Mouse (Mus musculus) intestine, postnatal 0 days (tissue): ENCODE results near the gene Ntm. TPM values are rescaled to one million over a fixed set of nuclear protein-coding genes. Genes with fewer than 3 reads are reported as not detected.

Experiments
- ATAC-seq: fragments of 200-750 bp; cut with Nextera tagmentation; 2 replicates; pipeline ENCODE4 v1.8.0; 2017; ENCODE audit warnings: mild to moderate bottlenecking, moderate TSS enrichment, moderate library complexity
- H3K27ac ChIP-seq: fragments of 300-500 bp; sonication (generic); 2 replicates; pipeline ENCODE4 v1.5.1; 2014; ENCODE audit warnings: mild to moderate bottlenecking, low read depth, low read length, moderate library complexity
- H3K27me3 ChIP-seq: fragments of 300-500 bp; sonication (generic); replicated peaks from 2 replicates; pipeline ENCODE4 v1.6.1; 2014; ENCODE audit warnings: low read length, mixed read lengths; ENCODE audit not compliant: control insufficient read depth, insufficient read depth
- H3K36me3 ChIP-seq: fragments of 300-500 bp; sonication (generic); 2 replicates; pipeline ENCODE4 v1.6.1; 2014; ENCODE audit warnings: mild to moderate bottlenecking, moderate library complexity; ENCODE audit not compliant: control insufficient read depth, insufficient read depth
- H3K4me1 ChIP-seq: fragments of 300-500 bp; sonication (generic); replicated peaks from 2 replicates; pipeline ENCODE4 v1.6.1; 2014; ENCODE audit warnings: antibody characterized with exemption, low read length, mixed read lengths; ENCODE audit not compliant: control insufficient read depth, insufficient read depth
- H3K4me2 ChIP-seq: fragments of 300-500 bp; sonication (generic); replicated peaks from 2 replicates; pipeline ENCODE4 v1.6.1; 2014; ENCODE audit warnings: low read depth, mild to moderate bottlenecking, moderate library complexity
- H3K4me3 ChIP-seq: fragments of 300-500 bp; sonication (generic); 2 replicates; pipeline ENCODE4 v1.5.1; 2014; ENCODE audit warnings: low read depth, low read length
- H3K9ac ChIP-seq: fragments of 300-500 bp; sonication (generic); 2 replicates; pipeline ENCODE4 v1.6.1; 2014; ENCODE audit warnings: mild to moderate bottlenecking, low read depth, low read length
- H3K9me3 ChIP-seq: fragments of 300-500 bp; sonication (generic); 2 replicates; pipeline ENCODE4 v1.6.1; 2016; ENCODE audit warnings: mixed run types; ENCODE audit not compliant: control insufficient read depth
- CTCF ChIP-seq: sonication (generic); IDR thresholded peaks from 2 replicates; pipeline ENCODE4 v1.5.1; 2016; ENCODE audit warnings: low read depth, mild to moderate bottlenecking, control low read depth, antibody characterized with exemption, moderate library complexity
- WGBS: fragments of 180-500 bp; shearing (Covaris S2); extraction: QIAGEN DNeasy Blood & Tissue Kit; methylation state at CpG from one replicate; pipeline ENCODE4 v1.1.7; 2014; 5-methylcytosine and 5-hydroxymethylcytosine counted together
- polyA plus RNA-seq: library from polyadenylated mRNA; unstranded; fragments of >200 nt; fragmentation: Nextera tagmentation; extraction: Ambion mirVana; gene quantifications from 2 replicates; pipeline ENCODE4 v1.2.1, GENCODE M21; 2015

Ntm gene
- polyA plus RNA-seq, 1 experiment from 2014 or later: 1.1 TPM

- H3K27ac ChIP-seq: no peak overlapping the region
- no peak overlapping the region for H3K4me3 ChIP-seq
- 72% methylated on average over 2 of the region's 2 CpGs for WGBS
- no peak overlapping the region for H3K9ac ChIP-seq
- no peaks in the 10 kb centered on the region for H3K36me3 ChIP-seq
- TF ChIP-seq CTCF: no peak
- no peak for ATAC-seq
- no peaks in the 10 kb centered on the region for H3K4me1 ChIP-seq
- H3K9me3 ChIP-seq: no peaks in the 10 kb centered on the region
- no peaks in the 10 kb centered on the region for H3K27me3 ChIP-seq
- H3K4me2 ChIP-seq: no peak overlapping the region
Measured at GRCm38 (mm10) chr9:29252866-29253265, 710.1 kb downstream of the Ntm start.

DNA sequence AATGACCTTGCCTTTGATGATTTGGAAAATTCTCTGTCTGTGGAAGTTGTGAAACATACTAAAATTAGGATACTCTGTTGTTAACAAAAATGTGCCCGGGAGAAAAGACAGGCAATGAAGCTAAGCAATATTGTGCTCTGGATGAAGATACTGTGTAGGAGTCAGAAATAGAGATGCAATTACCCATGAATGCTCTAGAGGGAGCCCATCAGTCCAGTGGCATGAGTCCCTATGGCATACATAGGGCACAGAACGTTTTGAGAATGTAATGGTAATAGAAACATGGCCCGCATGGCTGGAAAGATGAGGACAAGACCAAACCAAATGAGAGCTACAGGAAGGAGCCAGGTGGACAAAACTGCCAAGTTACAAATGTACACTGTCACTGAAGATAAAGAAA lies 712.1 kb downstream of the Ntm start:
- Histone ChIP-seq H3K4me3 (no peak overlapping the region), H3K4me1 (no peaks in the 10 kb centered on the region), H3K36me3 (no peaks in the 10 kb centered on the region), H3K9ac (no peak overlapping the region), H3K9me3 (no peaks in the 10 kb centered on the region), H3K4me2 (no peak overlapping the region), H3K27ac (no peak overlapping the region), H3K27me3 (no peaks in the 10 kb centered on the region)
- TF ChIP-seq CTCF: peak; percentile 65
- WGBS: 67% methylated on average over 3 of the region's 3 CpGs
- no peak for ATAC-seq

DNA sequence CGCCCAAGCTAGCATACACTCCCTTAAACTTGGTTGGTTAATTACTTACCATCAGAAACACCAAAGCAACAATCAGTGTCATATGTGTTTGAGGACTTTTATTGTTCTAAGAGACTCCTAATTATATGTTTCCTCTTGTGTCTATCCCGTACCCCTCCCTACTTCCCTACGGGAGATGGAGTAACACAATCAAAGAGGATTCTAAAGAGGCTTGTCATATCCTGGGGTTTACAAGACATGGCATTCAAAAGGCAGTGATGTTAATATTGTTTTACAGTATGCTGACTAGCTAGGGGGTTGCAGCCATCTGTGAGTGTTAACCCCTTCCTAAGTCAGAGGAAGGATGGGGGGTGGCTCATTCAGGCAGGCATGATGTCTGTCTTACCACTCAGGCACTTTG lies 715.1 kb downstream of the Ntm start:
- WGBS: 65% methylated on average over 3 of the region's 3 CpGs
- H3K4me1 ChIP-seq: no peaks in the 10 kb centered on the region
- no peak overlapping the region for H3K4me2 ChIP-seq
- H3K36me3 ChIP-seq: no peaks in the 10 kb centered on the region
- ATAC-seq: no peak
- no peak overlapping the region for H3K27ac ChIP-seq
- H3K4me3 ChIP-seq: no peak overlapping the region
- no peak for TF ChIP-seq CTCF
- H3K9me3 ChIP-seq: no peaks in the 10 kb centered on the region
- H3K9ac ChIP-seq: no peak overlapping the region
- H3K27me3 ChIP-seq: no peaks in the 10 kb centered on the region

DNA sequence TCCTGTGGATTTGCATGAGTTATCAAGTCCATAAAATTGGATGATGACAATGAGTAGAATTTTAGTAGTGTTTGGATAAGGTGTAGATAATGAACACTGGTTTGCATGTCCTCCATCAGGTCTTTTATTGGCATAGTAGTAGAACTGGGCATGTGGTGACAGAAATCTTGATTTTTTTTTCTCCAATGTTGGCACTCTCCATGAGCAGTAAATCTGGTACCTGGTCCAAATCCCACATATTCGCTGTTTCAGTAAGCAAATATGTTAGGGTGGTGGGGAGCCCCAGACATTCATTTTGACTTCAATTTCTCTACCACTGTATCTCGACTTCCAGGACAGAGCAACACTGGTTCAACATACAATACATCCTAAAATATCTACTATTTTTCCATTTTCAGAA lies 718.9 kb downstream of the Ntm start:
- no peaks in the 10 kb centered on the region for H3K36me3 ChIP-seq
- H3K4me3 ChIP-seq: no peak overlapping the region
- 81% methylated on average over 2 of the region's 2 CpGs for WGBS
- TF ChIP-seq CTCF: no peak
- no peak overlapping the region for H3K4me2 ChIP-seq
- no peak for ATAC-seq
- H3K27me3 ChIP-seq: no peaks in the 10 kb centered on the region
- H3K9ac ChIP-seq: no peak overlapping the region
- no peak overlapping the region for H3K27ac ChIP-seq
- H3K9me3 ChIP-seq: no peaks in the 10 kb centered on the region
- no peaks in the 10 kb centered on the region for H3K4me1 ChIP-seq

GRCm38 (mm10) chr9:29242497-29243422 lies 720.2 kb downstream of the Ntm start:
- H3K36me3 ChIP-seq: no peaks in the 10 kb centered on the region
- H3K9me3 ChIP-seq: no peaks in the 10 kb centered on the region
- ATAC-seq: no peak
- no peak overlapping the region for H3K27ac ChIP-seq
- no peaks in the 10 kb centered on the region for H3K4me1 ChIP-seq
- WGBS: 81% methylated on average over 8 of the region's 8 CpGs
- H3K9ac ChIP-seq: no peak overlapping the region
- H3K4me3 ChIP-seq: no peak overlapping the region
- no peak for TF ChIP-seq CTCF
- H3K4me2 ChIP-seq: no peak overlapping the region
- no peaks in the 10 kb centered on the region for H3K27me3 ChIP-seq

GRCm38 (mm10) chr9:29240797-29241196 lies 722.1 kb downstream of the Ntm start:
- Histone ChIP-seq H3K27ac (no peak overlapping the region), H3K4me2 (no peak overlapping the region), H3K9ac (no peak overlapping the region), H3K4me1 (no peaks in the 10 kb centered on the region), H3K36me3 (no peaks in the 10 kb centered on the region), H3K27me3 (no peaks in the 10 kb centered on the region), H3K9me3 (no peaks in the 10 kb centered on the region), H3K4me3 (no peak overlapping the region)
- no peak for TF ChIP-seq CTCF
- WGBS: 95% methylated on average over 2 of the region's 2 CpGs
- no peak for ATAC-seq
